Mouse (Mus musculus) layer of hippocampus, postnatal 10 days (tissue): Measurements from ENCODE around the gene Carmil2. TPM values are rescaled to one million over a fixed set of nuclear protein-coding genes. Genes with fewer than 3 reads are reported as not detected.

Source experiments
- DNase-seq, 2 experiments: peaks; one replicate each; pipeline ENCODE4 v3.0.0; 2021; ENCODE audit warnings: low spot score in 2 of 2
- long read RNA-seq: library from polyadenylated mRNA; stranded (forward); transcript quantifications from one replicate; pipeline ENCODE4 v2.0.0, GENCODE M21; 2023
- total RNA-seq, 2 experiments: library from RNA; stranded (reverse); gene quantifications; 2 replicates each; pipeline ENCODE4 v1.2.3; 2021

Gene Carmil2
- 10 to 100 TPM; 48.6 to 52.4 TPM for total RNA-seq
- long read RNA-seq, partial matches to known transcripts: 74 of 86 reads
- long read RNA-seq, other reads (novel, unspliced or antisense): 12 of 86 reads

DNA sequence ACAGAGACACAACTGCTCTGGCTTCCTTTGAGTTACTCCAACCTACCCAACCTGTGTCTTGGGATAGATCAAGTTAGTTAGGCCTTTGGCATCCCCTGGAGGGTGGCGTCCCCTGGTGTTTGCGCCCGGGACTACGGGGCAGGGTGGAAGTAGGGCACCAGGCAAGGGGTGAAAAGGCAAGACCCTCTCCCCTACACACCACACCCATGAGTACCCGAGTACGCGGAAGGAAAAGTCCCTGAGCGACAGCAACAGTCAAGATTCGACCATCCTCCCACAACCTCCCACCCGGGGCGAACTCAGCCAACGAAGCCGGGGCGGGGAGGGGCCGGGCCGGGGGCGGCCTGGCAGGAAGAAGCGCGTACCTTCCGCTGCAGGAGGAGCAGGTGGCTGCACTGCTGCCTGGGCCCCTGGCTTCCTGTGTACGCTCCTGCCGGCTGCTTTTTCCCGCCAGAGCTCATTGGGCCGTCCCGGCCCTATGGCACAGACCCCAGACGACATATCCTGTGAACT, at the start of gene Carmil2:
TSS of gene Carmil2 (plus strand) at position 479 of the 513 bp plus-strand sequence.
- DNase-seq: no peak

DNA sequence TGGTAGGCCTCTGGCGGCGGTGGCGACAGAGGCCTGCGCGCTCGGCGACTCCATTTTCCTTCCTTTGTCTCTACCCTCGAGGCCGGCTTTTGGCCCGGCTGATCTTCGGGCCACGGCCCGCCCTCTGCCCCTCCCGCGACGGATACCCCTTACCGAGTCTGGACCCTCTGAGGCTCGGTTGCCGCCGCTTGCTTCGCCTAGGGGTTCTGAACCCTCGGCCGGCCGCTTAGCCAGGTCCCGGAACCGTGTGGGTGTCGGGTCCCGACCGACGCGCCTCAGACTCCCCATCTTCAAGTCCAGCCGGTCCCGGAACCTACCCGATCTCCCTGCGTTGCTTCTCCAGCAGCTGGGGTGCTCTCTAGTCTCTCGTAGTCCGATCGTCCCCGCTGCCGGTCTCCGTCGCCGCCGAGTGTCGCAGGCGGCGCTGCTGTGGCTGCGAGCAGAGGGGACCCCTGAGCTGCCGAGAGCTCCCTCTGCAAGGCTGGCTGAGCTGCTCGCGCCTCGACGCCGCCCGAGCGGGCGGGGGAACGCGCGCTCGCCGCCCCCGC, 49.0 kb upstream of the Carmil2 start, which contains the start of gene Agrp:
TSS of gene Agrp (minus strand) at position 431 of the 548 bp plus-strand sequence.
- DNase-seq: peak in 1 of 2 experiments; percentile 73

DNA sequence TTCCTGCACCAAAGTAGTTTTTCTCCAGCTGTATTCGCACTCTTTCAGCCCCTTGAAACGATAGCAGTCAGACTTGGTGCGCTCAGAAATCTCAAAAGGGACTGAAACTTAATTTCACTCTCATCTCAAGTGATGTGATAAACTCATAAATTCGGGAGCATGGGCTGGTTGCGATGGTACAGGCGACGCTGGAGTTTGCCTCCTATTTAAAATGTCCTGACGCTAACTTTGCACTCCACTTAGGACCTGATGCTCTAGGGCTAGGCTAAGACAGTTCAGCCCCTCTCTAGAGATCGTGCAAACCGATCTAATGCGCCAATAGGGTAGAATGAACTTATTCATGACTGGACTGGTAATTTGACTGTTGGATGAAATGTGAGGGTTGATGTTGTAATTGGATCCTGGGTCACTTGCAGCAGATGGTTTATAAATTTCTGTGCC, 48.5 kb upstream of the Carmil2 start:
- DNase-seq: no peak

DNA sequence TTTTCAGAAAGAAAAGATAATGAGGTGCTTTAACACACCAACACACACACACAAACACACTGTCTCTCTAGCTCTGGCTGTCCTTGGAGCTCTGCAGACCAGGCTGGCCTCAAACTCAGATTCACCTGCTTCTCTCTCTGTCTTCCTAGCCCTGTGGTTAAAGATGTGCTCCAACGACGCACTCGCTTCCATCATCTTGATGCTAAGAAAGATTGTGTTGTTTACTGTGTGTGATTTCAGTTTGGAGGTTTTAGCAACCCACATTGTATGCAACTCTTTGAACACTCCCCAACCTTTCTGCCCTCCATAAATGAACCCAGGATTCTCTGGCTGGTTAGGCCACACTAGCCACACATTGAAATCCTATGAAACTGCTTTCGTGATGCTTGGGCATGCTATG, 47.6 kb upstream of the Carmil2 start:
- no peak for DNase-seq

GRCm38 (mm10) chr8:105639835-105640234, 46.2 kb upstream of the Carmil2 start:
- DNase-seq: no peak

DNA sequence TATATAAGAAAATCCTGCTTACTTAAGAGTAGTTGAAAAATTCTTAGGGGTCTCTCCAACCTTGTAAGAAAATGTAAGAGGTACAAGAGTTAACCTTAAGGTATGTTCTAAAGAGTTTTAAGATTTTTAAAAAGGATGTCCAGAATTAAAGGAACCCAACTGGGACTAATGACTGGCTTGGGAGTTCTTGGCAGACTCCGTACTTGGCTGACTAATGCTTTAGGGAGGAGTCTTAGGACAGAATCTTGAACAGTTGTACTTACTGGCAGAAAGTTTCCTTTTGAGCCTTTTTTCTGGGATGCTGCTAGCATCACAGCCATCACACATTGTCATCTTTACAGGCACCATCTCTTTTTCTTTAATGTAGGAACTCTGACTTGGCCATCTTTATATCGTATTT, 45.6 kb upstream of the Carmil2 start:
- DNase-seq: no peak

DNA sequence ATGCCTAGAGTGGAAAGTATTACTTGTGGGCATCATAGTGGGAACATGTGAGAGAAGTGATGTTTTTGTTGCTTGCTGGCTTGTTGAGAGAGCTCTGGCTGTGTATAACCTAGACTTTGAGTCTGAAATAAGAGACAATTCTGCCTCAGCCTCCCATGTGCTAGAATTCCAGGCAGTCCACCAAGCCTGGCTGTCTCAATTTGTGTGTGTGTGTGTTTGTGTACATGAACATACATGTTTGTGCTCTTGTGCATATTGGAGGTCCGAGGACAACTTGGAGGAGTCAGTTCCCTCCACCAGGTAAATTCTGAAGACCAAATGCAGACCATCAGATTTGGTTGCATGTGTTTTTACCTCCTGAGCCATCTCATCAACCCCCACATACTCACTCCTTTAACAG, 40.9 kb upstream of the Carmil2 start:
- no peak for DNase-seq

DNA sequence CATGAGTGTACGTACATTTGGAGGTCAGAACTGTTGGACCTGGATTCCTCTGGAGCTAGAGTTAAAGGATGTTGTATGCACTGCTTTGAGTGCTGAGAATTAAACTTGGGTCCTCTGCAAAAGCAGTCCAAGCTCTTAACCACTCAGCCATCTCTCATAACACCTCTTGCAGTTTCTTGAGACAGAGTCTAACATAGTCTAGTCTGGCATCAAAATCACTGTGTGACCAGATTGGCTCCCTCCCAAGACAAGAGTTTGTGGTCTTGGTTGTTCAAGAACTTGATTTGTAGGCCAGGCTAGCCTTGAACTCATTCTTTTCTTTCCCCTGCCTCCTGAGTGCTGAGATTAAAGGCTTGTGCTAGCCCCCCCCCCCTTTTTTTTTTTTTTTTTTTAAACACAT, 37.1 kb upstream of the Carmil2 start:
- DNase-seq: no peak

- DNase-seq: no peak
These were observed 28.4 kb upstream of the Carmil2 start for GRCm38 (mm10) chr8:105657641-105658040.

DNA sequence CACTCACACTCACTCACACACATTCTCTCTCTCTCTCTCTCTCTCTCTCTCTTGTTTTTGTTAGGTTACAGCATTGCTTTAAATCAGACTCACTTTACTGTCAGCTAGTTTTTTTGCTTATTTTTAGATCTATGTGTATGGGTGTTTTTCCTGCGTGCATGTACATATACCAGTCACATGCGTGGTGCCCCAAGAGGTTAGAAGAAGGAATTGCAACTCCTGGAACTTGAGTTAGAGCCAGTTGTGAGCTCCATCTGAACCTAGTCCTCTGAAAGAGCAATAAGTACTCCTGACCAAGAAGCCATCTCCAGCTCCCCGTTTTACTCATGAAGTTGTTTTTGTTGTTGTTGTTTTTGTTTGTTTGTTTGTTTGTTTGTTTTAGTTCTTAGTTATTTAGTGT, 24.9 kb upstream of the Carmil2 start:
- DNase-seq: no peak

DNA sequence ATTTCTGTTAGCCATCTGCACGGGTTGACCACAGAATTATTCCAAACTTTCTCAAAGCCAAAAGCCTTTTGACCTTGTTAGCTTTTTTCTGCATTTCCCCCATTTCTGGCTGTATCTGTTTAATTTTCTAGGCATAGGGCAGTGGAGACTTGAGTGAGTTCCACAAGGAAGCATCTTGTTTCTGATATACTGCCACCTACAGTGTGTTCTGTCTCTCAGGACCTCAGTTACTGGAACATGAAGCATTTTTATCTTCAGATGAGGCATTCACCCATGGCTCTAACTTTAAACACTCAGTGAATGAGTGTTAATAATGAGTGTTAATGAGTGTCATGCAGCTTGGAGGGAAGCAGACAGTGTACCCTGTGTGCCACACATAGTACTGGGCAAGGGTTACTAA, 8.2 kb upstream of the Carmil2 start:
- DNase-seq: no peak

- no peak for DNase-seq
These were observed 749 bp upstream of the Carmil2 start for GRCm38 (mm10) chr8:105685325-105685724.

- DNase-seq: no peak
These were observed 477 bp downstream of the Carmil2 start for GRCm38 (mm10) chr8:105686551-105686950.

DNA sequence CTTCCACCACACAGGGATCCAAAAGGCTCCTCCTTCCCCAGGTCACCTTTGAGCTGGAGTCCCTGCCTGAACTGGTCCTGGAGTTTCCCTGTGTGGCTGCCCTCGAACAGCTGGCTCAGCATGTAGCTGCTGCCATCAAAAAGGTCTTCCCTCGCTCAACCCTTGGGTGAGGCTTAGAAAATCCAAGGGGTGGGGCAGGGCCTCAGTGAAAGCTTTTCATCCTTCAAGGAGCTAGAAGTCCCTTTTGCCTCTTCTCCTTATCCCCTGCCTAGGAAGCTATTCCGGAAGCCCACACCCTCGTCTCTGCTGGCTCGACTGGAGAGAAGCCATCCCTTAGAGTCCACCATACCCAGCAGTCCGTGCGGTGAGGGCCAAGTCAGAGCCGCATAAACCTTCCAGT, 1.4 kb downstream of the Carmil2 start:
- DNase-seq: no peak

DNA sequence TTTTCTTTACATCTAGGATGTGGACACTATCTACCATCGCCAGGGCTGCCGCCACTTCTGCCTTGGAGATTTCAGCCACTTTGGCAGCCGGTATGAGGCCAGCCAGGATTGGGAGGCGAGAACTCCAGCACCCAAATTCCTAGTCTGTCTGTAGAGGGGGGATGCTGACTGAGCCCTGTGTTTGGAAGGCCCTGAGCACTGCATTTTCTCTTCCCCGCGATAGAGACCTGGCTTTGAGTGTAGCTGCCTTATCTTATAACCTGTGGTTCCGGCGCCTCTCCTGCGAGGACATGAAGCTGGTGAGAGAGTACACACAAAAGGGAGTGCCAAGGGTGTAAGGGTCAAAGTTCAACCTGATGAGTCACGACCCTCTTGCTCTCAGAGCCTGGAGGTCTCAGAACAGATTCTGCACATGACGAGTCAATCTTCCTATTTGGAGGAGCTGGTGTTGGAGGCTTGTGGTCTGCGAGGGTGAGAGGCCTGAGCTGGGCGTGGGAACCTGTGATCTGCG, 2.2 kb downstream of the Carmil2 start:
- no peak for DNase-seq

- no peak for DNase-seq
These were observed 3.3 kb downstream of the Carmil2 start for GRCm38 (mm10) chr8:105689256-105689982.

DNA sequence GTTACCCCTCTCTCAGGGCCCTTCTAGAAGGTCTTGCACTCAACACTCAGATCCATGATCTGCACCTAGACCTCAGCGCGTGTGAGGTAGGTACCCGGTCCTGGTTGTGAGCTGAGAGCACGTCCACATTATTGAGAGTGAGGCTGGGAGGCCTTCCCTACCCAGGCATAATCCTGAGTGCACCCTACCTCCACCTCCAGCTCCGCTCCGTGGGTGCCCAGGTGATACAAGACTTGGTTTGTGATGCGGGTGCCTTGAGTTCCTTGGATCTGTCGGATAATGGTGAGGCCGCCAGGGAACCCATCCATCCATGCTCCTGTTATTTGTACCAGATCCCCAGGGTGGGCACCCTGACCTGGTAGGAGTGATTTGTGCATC, 3.9 kb downstream of the Carmil2 start:
- no peak for DNase-seq

- no peak for DNase-seq
These were observed 4.9 kb downstream of the Carmil2 start for GRCm38 (mm10) chr8:105690978-105691377.

- no peak for DNase-seq
These were observed 6.5 kb downstream of the Carmil2 start for GRCm38 (mm10) chr8:105692449-105693182.

GRCm38 (mm10) chr8:105693648-105694047, 7.6 kb downstream of the Carmil2 start:
- DNase-seq: peak; percentile 82 to 85

DNA sequence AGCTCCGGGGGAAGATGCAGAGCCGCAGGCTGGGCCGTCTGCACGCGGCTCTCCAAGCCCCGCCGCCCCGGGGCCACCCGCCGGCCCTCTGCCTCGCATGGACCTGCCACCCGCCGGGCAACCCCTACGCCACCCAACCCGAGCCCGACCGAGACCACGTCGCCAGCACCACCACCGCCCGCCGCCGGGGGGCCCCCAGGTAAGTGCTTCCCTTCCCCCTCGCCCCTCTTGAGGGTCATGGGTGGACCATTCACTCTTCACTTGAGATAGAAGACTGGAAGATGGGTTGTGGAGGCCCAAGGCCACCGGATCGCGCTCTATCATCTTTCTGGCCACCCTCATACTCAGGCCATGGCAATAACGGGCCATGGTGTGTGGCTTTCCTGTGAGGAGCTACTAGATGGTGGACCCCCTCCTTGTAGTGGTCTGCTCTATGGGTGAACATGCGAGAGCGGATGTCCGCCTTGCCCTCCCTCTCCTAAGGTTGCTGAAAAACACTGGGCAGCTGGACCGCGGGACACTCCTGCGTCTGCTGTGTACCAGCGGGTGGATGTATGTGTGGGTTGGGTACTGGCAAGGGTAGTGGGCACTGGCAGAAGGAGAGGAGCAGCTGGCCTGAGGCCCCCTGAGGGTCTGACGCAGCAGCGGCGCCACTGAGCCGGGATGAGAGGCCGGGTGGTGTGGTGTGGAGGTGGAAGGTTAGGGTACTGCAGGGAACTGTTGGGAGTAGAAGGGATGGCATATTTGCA, 8.2 kb downstream of the Carmil2 start:
- DNase-seq: peak; percentile 63 to 64
